Mouse (Mus musculus) left cerebral cortex, adult 8-10 months (tissue): ENCODE measurements around the gene Lrch3. TPM values are rescaled to one million over a fixed set of nuclear protein-coding genes. Genes with fewer than 3 reads are reported as not detected.
"Not testable (repeated sequence)": the region's sequence is repeated elsewhere in the genome, so short reads cannot be mapped to it uniquely, and the experiment has no call there.

Experiments
- DNase-seq, 2 experiments: peaks; one replicate each; pipeline ENCODE4 v3.0.0; 2022; ENCODE audit warnings: low spot score in 2 of 2
- total RNA-seq, 4 experiments: library from RNA; stranded (reverse); gene quantifications; 2 replicates each; pipeline ENCODE4 v1.2.4; 2022

Gene Lrch3
- total RNA-seq, 4 experiments from 2014 or later, result 34.4 to 51.8 (median 42.0) TPM

GRCm38 (mm10) chr16:32913212-32913611, 688 bp upstream of the Lrch3 start:
- no peak for DNase-seq

GRCm38 (mm10) chr16:32915292-32916068, 1.6 kb downstream of the Lrch3 start:
- no peak for DNase-seq

- not testable (repeated sequence) for DNase-seq
These were observed 12.7 kb downstream of the Lrch3 start for GRCm38 (mm10) chr16:32926629-32927028.

- DNase-seq, result no peak
These were observed 13.1 kb downstream of the Lrch3 start for GRCm38 (mm10) chr16:32927044-32927443.

- DNase-seq, result no peak
These were observed 16.0 kb downstream of the Lrch3 start for GRCm38 (mm10) chr16:32929918-32930317.

GRCm38 (mm10) chr16:32934470-32934869, 20.6 kb downstream of the Lrch3 start:
- DNase-seq, result no peak

- no peak for DNase-seq
These were observed 21.2 kb downstream of the Lrch3 start for GRCm38 (mm10) chr16:32935088-32935487.

GRCm38 (mm10) chr16:32937358-32937757, 23.5 kb downstream of the Lrch3 start:
- no peak for DNase-seq

GRCm38 (mm10) chr16:32939301-32939700, 25.4 kb downstream of the Lrch3 start:
- peak in 1 of 2 experiments; percentile 67 for DNase-seq

GRCm38 (mm10) chr16:32939716-32940115, 25.8 kb downstream of the Lrch3 start:
- not testable (repeated sequence) for DNase-seq

GRCm38 (mm10) chr16:32941226-32941625, 27.3 kb downstream of the Lrch3 start:
- not testable (repeated sequence) for DNase-seq

- no peak for DNase-seq
These were observed 28.8 kb downstream of the Lrch3 start for GRCm38 (mm10) chr16:32942694-32943093.

GRCm38 (mm10) chr16:32945379-32945778, 31.5 kb downstream of the Lrch3 start:
- DNase-seq, result no peak

- no peak for DNase-seq
These were observed 34.1 kb downstream of the Lrch3 start for GRCm38 (mm10) chr16:32948016-32948415.

GRCm38 (mm10) chr16:32948656-32949055, 34.8 kb downstream of the Lrch3 start:
- DNase-seq, result no peak

- no peak for DNase-seq
These were observed 35.4 kb downstream of the Lrch3 start for GRCm38 (mm10) chr16:32949281-32949680.

- DNase-seq, result no peak
These were observed 37.2 kb downstream of the Lrch3 start for GRCm38 (mm10) chr16:32951074-32951473.

- no peak for DNase-seq
These were observed 39.9 kb downstream of the Lrch3 start for GRCm38 (mm10) chr16:32953806-32954205.

- no peak for DNase-seq
These were observed 40.4 kb downstream of the Lrch3 start for GRCm38 (mm10) chr16:32954304-32954703.

GRCm38 (mm10) chr16:32956889-32957288, 43.0 kb downstream of the Lrch3 start:
- DNase-seq, result no peak

- DNase-seq, result no peak
These were observed 58.6 kb downstream of the Lrch3 start for GRCm38 (mm10) chr16:32972535-32972934.

- no peak for DNase-seq
These were observed 59.1 kb downstream of the Lrch3 start for GRCm38 (mm10) chr16:32973047-32973446.

GRCm38 (mm10) chr16:32980227-32980626, 66.3 kb downstream of the Lrch3 start:
- no peak for DNase-seq
